Mouse (Mus musculus) intestine, postnatal 0 days (tissue): ENCODE data around the gene Lonrf2. TPM values are rescaled to one million over a fixed set of nuclear protein-coding genes. Genes with fewer than 3 reads are reported as not detected.

ENCODE experiments used
- ATAC-seq: fragments of 200-750 bp; cut with Nextera tagmentation; 2 replicates; pipeline ENCODE4 v1.8.0; 2017; ENCODE audit warnings: mild to moderate bottlenecking, moderate TSS enrichment, moderate library complexity
- H3K27ac ChIP-seq: fragments of 300-500 bp; sonication (generic); 2 replicates; pipeline ENCODE4 v1.5.1; 2014; ENCODE audit warnings: mild to moderate bottlenecking, low read depth, low read length, moderate library complexity
- H3K27me3 ChIP-seq: fragments of 300-500 bp; sonication (generic); replicated peaks from 2 replicates; pipeline ENCODE4 v1.6.1; 2014; ENCODE audit warnings: low read length, mixed read lengths; ENCODE audit not compliant: control insufficient read depth, insufficient read depth
- H3K36me3 ChIP-seq: fragments of 300-500 bp; sonication (generic); 2 replicates; pipeline ENCODE4 v1.6.1; 2014; ENCODE audit warnings: mild to moderate bottlenecking, moderate library complexity; ENCODE audit not compliant: control insufficient read depth, insufficient read depth
- H3K4me1 ChIP-seq: fragments of 300-500 bp; sonication (generic); replicated peaks from 2 replicates; pipeline ENCODE4 v1.6.1; 2014; ENCODE audit warnings: antibody characterized with exemption, low read length, mixed read lengths; ENCODE audit not compliant: control insufficient read depth, insufficient read depth
- H3K4me2 ChIP-seq: fragments of 300-500 bp; sonication (generic); replicated peaks from 2 replicates; pipeline ENCODE4 v1.6.1; 2014; ENCODE audit warnings: low read depth, mild to moderate bottlenecking, moderate library complexity
- H3K4me3 ChIP-seq: fragments of 300-500 bp; sonication (generic); 2 replicates; pipeline ENCODE4 v1.5.1; 2014; ENCODE audit warnings: low read depth, low read length
- H3K9ac ChIP-seq: fragments of 300-500 bp; sonication (generic); 2 replicates; pipeline ENCODE4 v1.6.1; 2014; ENCODE audit warnings: mild to moderate bottlenecking, low read depth, low read length
- H3K9me3 ChIP-seq: fragments of 300-500 bp; sonication (generic); 2 replicates; pipeline ENCODE4 v1.6.1; 2016; ENCODE audit warnings: mixed run types; ENCODE audit not compliant: control insufficient read depth
- CTCF ChIP-seq: sonication (generic); IDR thresholded peaks from 2 replicates; pipeline ENCODE4 v1.5.1; 2016; ENCODE audit warnings: low read depth, mild to moderate bottlenecking, control low read depth, antibody characterized with exemption, moderate library complexity
- WGBS: fragments of 180-500 bp; shearing (Covaris S2); extraction: QIAGEN DNeasy Blood & Tissue Kit; methylation state at CpG from one replicate; pipeline ENCODE4 v1.1.7; 2014; 5-methylcytosine and 5-hydroxymethylcytosine counted together
- polyA plus RNA-seq: library from polyadenylated mRNA; unstranded; fragments of >200 nt; fragmentation: Nextera tagmentation; extraction: Ambion mirVana; gene quantifications from 2 replicates; pipeline ENCODE4 v1.2.1, GENCODE M21; 2015

Gene Lonrf2
- polyA plus RNA-seq, 1 experiment from 2014 or later, result 0.52 TPM

GRCm38 (mm10) chr1:38860867-38861524 lies 24.5 kb upstream of the Lonrf2 start:
- no peak for ATAC-seq
- WGBS, result 84% methylated on average over 9 of the region's 9 CpGs

DNA sequence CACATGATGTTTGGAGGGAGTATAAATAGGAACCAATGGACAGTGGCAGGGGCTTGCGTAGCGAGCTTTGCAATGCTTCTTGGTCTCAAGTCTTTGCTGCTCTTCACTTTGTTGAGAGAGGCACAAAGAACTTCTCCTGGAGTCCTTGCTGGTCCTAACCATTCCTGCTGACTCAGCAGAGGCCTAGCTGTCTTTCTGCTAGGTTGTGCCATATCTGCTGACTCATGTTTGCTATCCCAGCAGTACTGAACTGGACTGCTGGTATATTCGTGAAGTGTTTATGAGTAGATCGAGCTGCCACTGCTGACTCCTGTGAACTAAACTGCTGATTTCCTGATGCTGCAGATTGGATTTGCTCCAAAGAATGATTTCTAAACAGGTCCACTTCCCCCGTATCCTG lies 23.7 kb upstream of the Lonrf2 start:
- Histone ChIP-seq H3K9ac (no peak overlapping the region), H3K9me3 (no peaks in the 10 kb centered on the region), H3K4me2 (no peak overlapping the region), H3K27ac (no peak overlapping the region), H3K4me1 (no peaks in the 10 kb centered on the region), H3K36me3 (no peaks in the 10 kb centered on the region), H3K27me3 (no peaks in the 10 kb centered on the region), H3K4me3 (no peak overlapping the region)
- 69% methylated on average over 5 of the region's 5 CpGs for WGBS
- no peak for TF ChIP-seq CTCF
- ATAC-seq, result no peak

More at GRCm38 (mm10) chr1:38860867-38861524, 24.5 kb upstream of the Lonrf2 start:
- Histone ChIP-seq H3K9ac (no peak overlapping the region), H3K27me3 (no peaks in the 10 kb centered on the region), H3K9me3 (no peaks in the 10 kb centered on the region), H3K36me3 (no peaks in the 10 kb centered on the region), H3K27ac (no peak overlapping the region), H3K4me2 (no peak overlapping the region), H3K4me3 (no peak overlapping the region), H3K4me1 (no peaks in the 10 kb centered on the region)
- TF ChIP-seq CTCF, result no peak

DNA sequence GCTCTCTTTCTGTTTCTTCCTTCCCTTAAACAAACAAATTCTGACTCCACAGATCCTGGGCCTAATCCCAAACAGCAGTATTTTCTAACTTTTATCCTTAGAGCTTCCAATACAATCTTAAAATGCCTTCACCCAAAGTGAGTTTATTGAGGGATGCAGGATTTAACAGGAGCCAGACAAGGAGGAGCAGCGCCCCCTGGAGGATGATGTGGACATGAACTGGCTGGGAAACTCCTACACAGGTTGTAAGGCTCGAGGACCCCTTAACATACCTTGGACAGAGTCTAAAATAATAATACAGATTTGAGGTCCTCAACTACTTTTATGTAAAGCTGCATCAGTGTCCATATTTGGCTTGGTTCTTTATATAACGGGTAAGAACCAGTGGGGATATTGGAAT lies 19.7 kb upstream of the Lonrf2 start:
- Histone ChIP-seq H3K36me3 (no peaks in the 10 kb centered on the region), H3K4me1 (no peaks in the 10 kb centered on the region), H3K4me3 (no peak overlapping the region), H3K27ac (no peak overlapping the region), H3K27me3 (no peaks in the 10 kb centered on the region), H3K9ac (no peak overlapping the region), H3K4me2 (no peak overlapping the region), H3K9me3 (no peaks in the 10 kb centered on the region)
- 24% methylated on average over 3 of the region's 3 CpGs for WGBS
- TF ChIP-seq CTCF, result peak; percentile 78
- no peak for ATAC-seq

DNA sequence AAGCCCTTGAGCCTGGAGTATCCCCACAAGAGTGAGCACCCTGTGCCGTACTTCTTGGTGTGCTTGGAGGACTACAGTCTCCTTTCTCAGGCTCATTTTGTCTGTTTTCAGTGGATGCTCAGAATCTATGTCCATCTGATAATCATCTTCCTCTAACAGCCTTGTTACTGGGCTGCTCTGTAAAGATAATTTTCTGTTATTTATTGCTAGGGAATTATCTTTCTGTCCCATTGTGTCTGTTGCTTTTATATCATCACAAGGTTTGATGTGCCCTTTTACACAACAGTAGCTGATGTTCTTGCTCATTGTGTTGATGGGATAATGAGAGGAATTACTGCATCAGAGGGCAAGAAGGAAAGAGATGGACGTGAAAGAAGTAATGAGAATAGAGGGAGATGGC lies 15.7 kb upstream of the Lonrf2 start:
- 79% methylated on average over 2 of the region's 2 CpGs for WGBS
- no peak overlapping the region for H3K9ac ChIP-seq
- no peak for TF ChIP-seq CTCF
- no peak for ATAC-seq
- no peak overlapping the region for H3K4me3 ChIP-seq
- no peaks in the 10 kb centered on the region for H3K9me3 ChIP-seq
- no peaks in the 10 kb centered on the region for H3K36me3 ChIP-seq
- no peak overlapping the region for H3K27ac ChIP-seq
- H3K4me2 ChIP-seq, result no peak overlapping the region
- no peaks in the 10 kb centered on the region for H3K27me3 ChIP-seq
- H3K4me1 ChIP-seq, result no peaks in the 10 kb centered on the region

- WGBS, result 76% methylated on average over 2 of the region's 2 CpGs
- no peak overlapping the region for H3K9ac ChIP-seq
- H3K36me3 ChIP-seq, result no peaks in the 10 kb centered on the region
- no peak overlapping the region for H3K4me2 ChIP-seq
- no peak overlapping the region for H3K4me3 ChIP-seq
- no peak for ATAC-seq
- no peaks in the 10 kb centered on the region for H3K4me1 ChIP-seq
- H3K9me3 ChIP-seq, result no peaks in the 10 kb centered on the region
- no peak for TF ChIP-seq CTCF
- H3K27me3 ChIP-seq, result no peaks in the 10 kb centered on the region
- H3K27ac ChIP-seq, result no peak overlapping the region
Observed at GRCm38 (mm10) chr1:38850650-38851049, 14.1 kb upstream of the Lonrf2 start.

DNA sequence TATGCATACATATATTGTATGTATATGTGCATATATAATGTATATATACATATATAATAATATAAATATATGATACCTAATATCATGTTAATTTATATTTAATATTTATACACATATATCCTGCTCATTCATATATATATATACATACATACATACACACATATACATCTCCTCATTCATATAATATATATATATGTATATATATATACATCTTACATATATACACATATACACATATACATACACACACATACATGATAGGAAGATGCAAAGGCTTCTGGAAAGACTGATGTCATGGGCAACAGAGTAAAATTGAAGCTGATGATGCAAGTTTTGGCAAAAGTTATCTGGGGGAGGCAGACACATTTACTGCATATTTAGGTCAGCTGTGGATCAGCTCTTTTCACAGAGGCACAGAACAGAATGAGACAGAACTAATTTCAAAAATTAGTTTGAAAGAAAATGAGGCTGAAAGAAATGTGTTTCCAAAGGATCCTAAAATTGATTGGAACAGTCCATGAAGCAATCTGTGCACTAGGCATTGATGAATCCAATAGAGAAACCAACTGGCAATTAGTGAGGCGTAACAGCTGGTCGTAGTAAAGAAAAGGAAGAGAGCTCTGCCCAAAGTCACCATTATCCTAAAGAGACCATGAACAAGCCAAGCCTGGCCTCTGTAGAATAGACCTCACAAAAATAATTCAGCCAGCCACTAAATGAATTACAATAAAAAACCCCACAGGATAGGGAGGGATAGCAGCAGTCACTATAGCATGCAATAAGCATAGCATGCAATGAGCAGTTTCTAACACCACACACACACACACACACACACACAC lies 12.2 kb upstream of the Lonrf2 start:
- 89% methylated on average over 2 of the region's 2 CpGs for WGBS
- TF ChIP-seq CTCF, result no peak
- H3K4me2 ChIP-seq, result no peak overlapping the region

More for the DNA sequence above, 12.2 kb upstream of the Lonrf2 start:
- ATAC-seq, result no peak
- Histone ChIP-seq H3K36me3 (no peaks in the 10 kb centered on the region), H3K4me3 (no peak overlapping the region), H3K27ac (no peak overlapping the region), H3K9ac (no peak overlapping the region), H3K27me3 (no peaks in the 10 kb centered on the region), H3K4me1 (no peaks in the 10 kb centered on the region), H3K9me3 (no peaks in the 10 kb centered on the region)
